Mouse (Mus musculus) lung, postnatal 10 days (tissue): ENCODE measurements around the gene Cep126.

Source experiments
- DNase-seq: peaks from one replicate; pipeline ENCODE4 v3.0.0; 2021

Cep126 gene

GRCm38 (mm10) chr9:8134117-8134574 is at the start of gene Cep126:
Cep126 (minus strand) TSS chr9:8134294.
- peak; percentile 89 for DNase-seq

- DNase-seq = no peak
These were observed 45.5 kb upstream of the Cep126 start for GRCm38 (mm10) chr9:8179554-8179953.

- DNase-seq = no peak
These were observed 43.0 kb upstream of the Cep126 start for GRCm38 (mm10) chr9:8177099-8177498.

- DNase-seq = no peak
These were observed 22.9 kb upstream of the Cep126 start for GRCm38 (mm10) chr9:8157011-8157410.

- DNase-seq = no peak
These were observed 5.4 kb upstream of the Cep126 start for GRCm38 (mm10) chr9:8139501-8139900.

- peak; percentile 3 for DNase-seq
These were observed 443 bp downstream of the Cep126 start for GRCm38 (mm10) chr9:8133586-8134115.

GRCm38 (mm10) chr9:8123495-8123894 is 10.6 kb downstream of the Cep126 start:
- DNase-seq = no peak

GRCm38 (mm10) chr9:8114516-8114915 is 19.6 kb downstream of the Cep126 start:
- no peak for DNase-seq

- DNase-seq = no peak
These were observed 31.0 kb downstream of the Cep126 start for GRCm38 (mm10) chr9:8103050-8103449.

- no peak for DNase-seq
These were observed 33.1 kb downstream of the Cep126 start for GRCm38 (mm10) chr9:8100962-8101361.

- no peak for DNase-seq
These were observed 55.2 kb downstream of the Cep126 start for GRCm38 (mm10) chr9:8078882-8079281.

- DNase-seq = peak; percentile 24
These were observed 59.7 kb downstream of the Cep126 start for GRCm38 (mm10) chr9:8074345-8074744.

GRCm38 (mm10) chr9:8073203-8073755 is 60.8 kb downstream of the Cep126 start:
- DNase-seq = no peak

- no peak for DNase-seq
These were observed 74.5 kb downstream of the Cep126 start for GRCm38 (mm10) chr9:8059636-8060035.

GRCm38 (mm10) chr9:8054831-8055230 is 79.3 kb downstream of the Cep126 start:
- DNase-seq = no peak

- DNase-seq = no peak
These were observed 91.1 kb downstream of the Cep126 start for GRCm38 (mm10) chr9:8043044-8043387.

- peak; percentile 98 for DNase-seq
These were observed 91.6 kb downstream of the Cep126 start, which contains the start of gene Cfap300 for GRCm38 (mm10) chr9:8042338-8043043. Cfap300 (minus strand) TSS chr9:8042823.

- peak; percentile 60 for DNase-seq
These were observed 98.5 kb downstream of the Cep126 start for GRCm38 (mm10) chr9:8035546-8035945.

GRCm38 (mm10) chr9:8035091-8035490 is 99.0 kb downstream of the Cep126 start:
- DNase-seq = no peak

GRCm38 (mm10) chr9:8034143-8034542 is 100.0 kb downstream of the Cep126 start:
- DNase-seq = no peak

- no peak for DNase-seq
These were observed 101.2 kb downstream of the Cep126 start for GRCm38 (mm10) chr9:8032847-8033246.
